Mouse (Mus musculus): ENCODE measurements around the gene Slf2. TPM values are rescaled to one million over a fixed set of nuclear protein-coding genes. Genes with fewer than 3 reads are reported as not detected.

Gene Slf2
- polyA plus RNA-seq, 1 experiment from 2014 or later, result 31.3 TPM

- ATAC-seq (ENCODE audit: insufficient read depth, low FRiP score), result no peak
- WGBS, result 91% methylated on average over 4 of the region's 4 CpGs
- Histone ChIP-seq H3K9me3 (replicated peaks; ENCODE audit: control insufficient read depth, low read length) (no peaks in the 10 kb centered on the region), H3K9ac (ENCODE audit: low read length) (no peak overlapping the region), H3K4me3 (replicated peaks; ENCODE audit: low read length) (no peak overlapping the region), H3K36me3 (ENCODE audit: control insufficient read depth, insufficient read depth, low read length) (peaks cover 4% of the 10 kb centered on the region; the same call in 1 of the 2 replicates), H3K4me1 (ENCODE audit: control insufficient read depth, insufficient read depth, low read length) (peaks cover 13% of the 10 kb centered on the region), H3K4me2 (ENCODE audit: low read depth, low read length) (no peak overlapping the region), H3K27me3 (ENCODE audit: control insufficient read depth, insufficient read depth, low read length) (no peaks in the 10 kb centered on the region), H3K27ac (ENCODE audit: low read length) (no peak overlapping the region)
Observed at GRCm38 (mm10) chr19:44984420-44984819, 53.5 kb downstream of the Slf2 start.

- Histone ChIP-seq H3K4me3 (replicated peaks; ENCODE audit: low read length) (no peak overlapping the region), H3K4me2 (ENCODE audit: low read depth, low read length) (no peak overlapping the region), H3K9me3 (replicated peaks; ENCODE audit: control insufficient read depth, low read length) (no peaks in the 10 kb centered on the region), H3K27me3 (ENCODE audit: control insufficient read depth, insufficient read depth, low read length) (no peaks in the 10 kb centered on the region), H3K36me3 (ENCODE audit: control insufficient read depth, insufficient read depth, low read length) (peaks cover 4% of the 10 kb centered on the region; the same call in 1 of the 2 replicates), H3K27ac (ENCODE audit: low read length) (peak overlapping the region; percentile 31), H3K4me1 (ENCODE audit: control insufficient read depth, insufficient read depth, low read length) (peaks cover 22% of the 10 kb centered on the region), H3K9ac (ENCODE audit: low read length) (no peak overlapping the region)
- no peak for ATAC-seq (ENCODE audit: insufficient read depth, low FRiP score)
- WGBS, result 39% methylated on average over 5 of the region's 5 CpGs
Observed at GRCm38 (mm10) chr19:44985159-44985988, 54.4 kb downstream of the Slf2 start.

- no peak overlapping the region for H3K4me2 ChIP-seq (ENCODE audit: low read depth, low read length)
- no peak overlapping the region for H3K9ac ChIP-seq (ENCODE audit: low read length)
- WGBS, result 69% methylated on average over 6 of the region's 6 CpGs
- 0 out of 2 replicates have a peak overlapping the region, but pooled peaks have one; percentile 31 for H3K27ac ChIP-seq (ENCODE audit: low read length)
- H3K9me3 ChIP-seq (replicated peaks; ENCODE audit: control insufficient read depth, low read length), result no peaks in the 10 kb centered on the region
- H3K27me3 ChIP-seq (ENCODE audit: control insufficient read depth, insufficient read depth, low read length), result no peaks in the 10 kb centered on the region
- no peak for ATAC-seq (ENCODE audit: insufficient read depth, low FRiP score)
- no peak overlapping the region for H3K4me3 ChIP-seq (replicated peaks; ENCODE audit: low read length)
- peaks cover 33% of the 10 kb centered on the region for H3K4me1 ChIP-seq (ENCODE audit: control insufficient read depth, insufficient read depth, low read length)
- no peaks in the 10 kb centered on the region for H3K36me3 ChIP-seq (ENCODE audit: control insufficient read depth, insufficient read depth, low read length)
Observed at GRCm38 (mm10) chr19:44987004-44987403, 56.1 kb downstream of the Slf2 start.

GRCm38 (mm10) chr19:44987851-44988250 lies 56.9 kb downstream of the Slf2 start:
- Histone ChIP-seq H3K4me3 (replicated peaks; ENCODE audit: low read length) (no peak overlapping the region), H3K27me3 (ENCODE audit: control insufficient read depth, insufficient read depth, low read length) (no peaks in the 10 kb centered on the region), H3K4me1 (ENCODE audit: control insufficient read depth, insufficient read depth, low read length) (peaks cover 33% of the 10 kb centered on the region), H3K9me3 (replicated peaks; ENCODE audit: control insufficient read depth, low read length) (no peaks in the 10 kb centered on the region), H3K9ac (ENCODE audit: low read length) (no peak overlapping the region), H3K36me3 (ENCODE audit: control insufficient read depth, insufficient read depth, low read length) (no peaks in the 10 kb centered on the region), H3K4me2 (ENCODE audit: low read depth, low read length) (no peak overlapping the region), H3K27ac (ENCODE audit: low read length) (no peak overlapping the region)
- no peak for ATAC-seq (ENCODE audit: insufficient read depth, low FRiP score)
- WGBS, result 54% methylated on average over 6 of the region's 6 CpGs

GRCm38 (mm10) chr19:44988321-44988720 lies 57.4 kb downstream of the Slf2 start:
- H3K9me3 ChIP-seq (replicated peaks; ENCODE audit: control insufficient read depth, low read length), result no peaks in the 10 kb centered on the region
- H3K4me2 ChIP-seq (ENCODE audit: low read depth, low read length), result peak overlapping the region; percentile 100
- no peak overlapping the region for H3K27ac ChIP-seq (ENCODE audit: low read length)
- H3K4me1 ChIP-seq (ENCODE audit: control insufficient read depth, insufficient read depth, low read length), result peaks cover 33% of the 10 kb centered on the region
- 25% methylated on average over 9 of the region's 9 CpGs for WGBS
- no peaks in the 10 kb centered on the region for H3K36me3 ChIP-seq (ENCODE audit: control insufficient read depth, insufficient read depth, low read length)
- H3K4me3 ChIP-seq (replicated peaks; ENCODE audit: low read length), result no peak overlapping the region; the same call in 1 of the 2 replicates
- no peak for ATAC-seq (ENCODE audit: insufficient read depth, low FRiP score)
- no peaks in the 10 kb centered on the region for H3K27me3 ChIP-seq (ENCODE audit: control insufficient read depth, insufficient read depth, low read length)
- no peak overlapping the region; the same call in 1 of the 2 replicates for H3K9ac ChIP-seq (ENCODE audit: low read length)

GRCm38 (mm10) chr19:44988831-44989566 lies 58.0 kb downstream of the Slf2 start, which contains the start of gene Sema4g:
Gene Sema4g (plus strand): TSS chr19:44989101.
- Histone ChIP-seq H3K27me3 (ENCODE audit: control insufficient read depth, insufficient read depth, low read length) (no peaks in the 10 kb centered on the region), H3K4me1 (ENCODE audit: control insufficient read depth, insufficient read depth, low read length) (peaks cover 33% of the 10 kb centered on the region), H3K9ac (ENCODE audit: low read length) (peak within 1 kb of the TSS; percentile 86), H3K27ac (ENCODE audit: low read length) (peak within 1 kb of the TSS; percentile 58; the same call in 1 of the 2 replicates), H3K4me2 (ENCODE audit: low read depth, low read length) (peak within 1 kb of the TSS; percentile 100), H3K9me3 (replicated peaks; ENCODE audit: control insufficient read depth, low read length) (no peaks in the 10 kb centered on the region), H3K4me3 (replicated peaks; ENCODE audit: low read length) (peak within 1 kb of the TSS; percentile 73), H3K36me3 (ENCODE audit: control insufficient read depth, insufficient read depth, low read length) (no peaks in the 10 kb centered on the region)
- under 1% methylated on average over 48 of the region's 58 CpGs for WGBS
- ATAC-seq (ENCODE audit: insufficient read depth, low FRiP score), result peak; percentile 48; the same call in 1 of the 2 replicates

- peak overlapping the region; percentile 86 for H3K9ac ChIP-seq (ENCODE audit: low read length)
- H3K36me3 ChIP-seq (ENCODE audit: control insufficient read depth, insufficient read depth, low read length), result no peaks in the 10 kb centered on the region
- peaks cover 32% of the 10 kb centered on the region for H3K4me1 ChIP-seq (ENCODE audit: control insufficient read depth, insufficient read depth, low read length)
- 6% methylated on average over 22 of the region's 22 CpGs for WGBS
- H3K4me3 ChIP-seq (replicated peaks; ENCODE audit: low read length), result peak overlapping the region; percentile 73
- H3K27ac ChIP-seq (ENCODE audit: low read length), result peak overlapping the region; percentile 58; the same call in 1 of the 2 replicates
- H3K9me3 ChIP-seq (replicated peaks; ENCODE audit: control insufficient read depth, low read length), result no peaks in the 10 kb centered on the region
- ATAC-seq (ENCODE audit: insufficient read depth, low FRiP score), result peak; percentile 9; the same call in 1 of the 2 replicates
- peak overlapping the region; percentile 100 for H3K4me2 ChIP-seq (ENCODE audit: low read depth, low read length)
- H3K27me3 ChIP-seq (ENCODE audit: control insufficient read depth, insufficient read depth, low read length), result no peaks in the 10 kb centered on the region
Observed at GRCm38 (mm10) chr19:44989567-44990495, 58.9 kb downstream of the Slf2 start.

- H3K4me2 ChIP-seq (ENCODE audit: low read depth, low read length), result peak overlapping the region; percentile 100
- ATAC-seq (ENCODE audit: insufficient read depth, low FRiP score), result peak; percentile 42
- H3K27ac ChIP-seq (ENCODE audit: low read length), result peak overlapping the region; percentile 53; the same call in 1 of the 2 replicates
- H3K27me3 ChIP-seq (ENCODE audit: control insufficient read depth, insufficient read depth, low read length), result no peaks in the 10 kb centered on the region
- 60% methylated on average over 8 of the region's 8 CpGs for WGBS
- H3K9ac ChIP-seq (ENCODE audit: low read length), result peak overlapping the region; percentile 49
- H3K4me1 ChIP-seq (ENCODE audit: control insufficient read depth, insufficient read depth, low read length), result peaks cover 30% of the 10 kb centered on the region
- H3K4me3 ChIP-seq (replicated peaks; ENCODE audit: low read length), result peak overlapping the region; percentile 73
- no peaks in the 10 kb centered on the region for H3K36me3 ChIP-seq (ENCODE audit: control insufficient read depth, insufficient read depth, low read length)
- H3K9me3 ChIP-seq (replicated peaks; ENCODE audit: control insufficient read depth, low read length), result no peaks in the 10 kb centered on the region
Observed at GRCm38 (mm10) chr19:44991031-44991430, 60.1 kb downstream of the Slf2 start.

Data from stomach, embryonic 16.5 days (tissue).